In the genomic region with DNA sequence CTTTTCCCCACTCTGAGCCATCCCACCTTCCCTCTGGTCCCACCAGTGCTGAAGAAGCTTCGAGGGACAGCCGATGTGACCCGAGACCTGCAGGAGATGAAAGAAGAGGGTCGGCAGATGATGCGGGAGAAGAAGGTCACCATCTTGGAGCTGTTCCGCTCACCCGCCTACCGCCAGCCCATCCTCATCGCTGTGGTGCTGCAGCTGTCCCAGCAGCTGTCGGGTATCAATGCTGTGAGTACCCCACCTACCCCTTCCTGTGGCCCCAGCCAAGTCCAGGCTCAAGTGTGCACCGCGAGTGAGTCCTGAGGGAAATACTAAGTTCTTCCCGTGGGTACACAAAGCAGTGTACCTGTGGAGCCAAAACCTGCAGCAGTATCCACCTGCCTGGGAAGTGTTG, we compare ENCODE assay signal across 25 mouse cellular contexts.
"Had no signal": no experiment of that assay in that cellular context is flagged by ENCODE, and none has a peak within 500 bp of the region (broad histone marks: within the 10 kb centered on the region; RNA-seq: fewer than 3 reads in every experiment).

No protein-coding gene starts in this region.

- H3K4me3 ChIP-seq: gastrocnemius, adult 2 months; heart, embryonic 12.5 days; hindbrain, embryonic 10.5 days; hindbrain, embryonic 12.5 days; intestine, embryonic 15.5 days; layer of hippocampus, adult 2 months; left cerebral cortex, adult 2 months; limb, embryonic 13.5 days; limb, embryonic 15.5 days; liver, embryonic 12.5 days had no signal

- ATAC-seq: hindbrain, embryonic 16.5 days; inflammation-experienced regulatory T-cells, adult 6 months; intestine, embryonic 15.5 days; intestine, postnatal 0 days; liver, embryonic 12.5 days had no signal

- H3K27me3 ChIP-seq: heart, embryonic 12.5 days; hindbrain, embryonic 12.5 days; intestine, embryonic 15.5 days; limb, embryonic 13.5 days; limb, embryonic 15.5 days; liver, embryonic 12.5 days had no signal

- H3K9ac ChIP-seq: heart, embryonic 12.5 days; hindbrain, embryonic 12.5 days; hindbrain, embryonic 14.5 days; intestine, embryonic 15.5 days; limb, embryonic 13.5 days; limb, embryonic 15.5 days; liver, embryonic 12.5 days had no signal

- H3K9me3 ChIP-seq: heart, embryonic 12.5 days; hindbrain, embryonic 10.5 days; hindbrain, embryonic 12.5 days; intestine, embryonic 15.5 days; limb, embryonic 13.5 days; limb, embryonic 15.5 days; liver, embryonic 12.5 days had no signal

- DNase-seq: gastrocnemius, adult 2 months; gastrocnemius, postnatal 10 days; gastrocnemius, postnatal 25 days; heart, adult 18-20 months; heart, postnatal 10 days; heart, postnatal 4 days; kidney, adult 18-20 months; kidney, adult 8-10 months; kidney, postnatal 10 days; kidney, postnatal 25 days; kidney, postnatal 4 days; left cerebral cortex, postnatal 4 days had no signal

- H3K27ac ChIP-seq: gastrocnemius, adult 2 months; hindbrain, embryonic 10.5 days; hindbrain, embryonic 12.5 days; hindbrain, embryonic 14.5 days; intestine, embryonic 15.5 days; layer of hippocampus, adult 2 months; left cerebral cortex, adult 2 months; limb, embryonic 13.5 days; limb, embryonic 15.5 days; liver, embryonic 12.5 days had no signal

- H3K4me2 ChIP-seq: heart, embryonic 12.5 days; hindbrain, embryonic 12.5 days; hindbrain, embryonic 14.5 days; intestine, embryonic 15.5 days; limb, embryonic 13.5 days; limb, embryonic 15.5 days; liver, embryonic 12.5 days had no signal
